Mouse (Mus musculus) liver, adult 2 months (tissue): ENCODE measurements at regions not wholly inside any gene's neighbourhood (a gene's known extent, or its start where the extent isn't known, plus 50 kb on each side); places are given as distances from the start of the nearest gene placed in this dataset.

Experiments
- CTCF ChIP-seq: fragments of 200-500 bp; IDR thresholded peaks from 2 replicates; pipeline ENCODE4 v1.5.1; 2011; ENCODE audit warnings: low read depth, low read length, control low read depth
- POLR2A ChIP-seq: fragments of 200-500 bp; IDR thresholded peaks from 2 replicates; pipeline ENCODE4 v1.6.1; 2011; ENCODE audit warnings: low read length, control low read depth; ENCODE audit not compliant: insufficient read depth; ENCODE audit errors: extremely low read depth

GRCm38 (mm10) chr12:27926730-27927129 lies 584.4 kb upstream of the Sox11 start:
- TF ChIP-seq CTCF: no peak
- no peak for TF ChIP-seq POLR2A
